Comparison of ENCODE assay signal across 12 mouse cellular contexts in the genomic region with DNA sequence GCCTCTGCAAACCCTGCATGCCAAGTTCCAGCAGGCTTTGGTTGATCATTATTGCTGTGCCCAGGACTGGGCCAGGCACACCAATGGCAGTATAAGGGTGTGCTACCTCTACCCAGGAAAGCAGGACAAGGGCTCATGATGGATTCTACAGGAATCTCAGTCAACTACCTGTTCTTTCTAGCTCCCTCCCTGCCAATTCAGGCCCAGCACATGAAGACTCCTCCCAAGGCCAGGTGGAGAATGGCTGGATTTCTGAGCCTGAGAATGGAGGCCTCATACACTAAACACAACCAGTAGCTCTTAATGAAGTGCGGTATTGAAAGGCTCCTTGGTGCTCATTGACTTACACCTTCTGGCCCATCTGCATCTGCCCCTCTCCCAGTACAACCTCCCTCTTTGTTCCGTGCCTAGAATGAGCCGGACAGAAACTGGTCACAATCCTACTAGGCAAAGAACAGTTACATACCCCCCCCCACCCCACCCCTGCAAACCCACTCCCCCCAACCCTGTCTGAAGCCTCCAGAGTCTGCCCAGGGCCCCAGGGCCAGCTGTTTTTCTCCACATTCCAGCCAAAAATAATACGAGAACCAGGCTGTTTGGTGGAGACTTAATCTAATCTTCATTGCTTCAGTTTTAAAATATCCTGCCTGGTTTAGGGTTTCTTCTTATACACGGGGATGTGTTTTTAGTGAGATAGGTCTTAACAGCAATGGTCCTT. TPM values are rescaled to one million over a fixed set of nuclear protein-coding genes. Genes with fewer than 3 reads are reported as not detected.
DNase-seq lines count a peak whose midpoint lies in the region; ATAC-seq and TF ChIP-seq lines count a peak whose summit lies in the region.
"Had no signal": no experiment of that assay in that cellular context is flagged by ENCODE, and none has a peak within 500 bp of the region (broad histone marks: within the 10 kb centered on the region; RNA-seq: fewer than 3 reads in every experiment).

No protein-coding gene starts in this region.

- H3K36me3 ChIP-seq in heart, embryonic 13.5 days = no peaks in the 10 kb centered on the region
- no peaks in the 10 kb centered on the region for H3K36me3 ChIP-seq in stomach, embryonic 15.5 days
- no peaks in the 10 kb centered on the region for H3K36me3 ChIP-seq in stomach, postnatal 0 days (ENCODE audit: control insufficient read depth, insufficient read depth, low read length)
- H3K36me3 ChIP-seq in limb, embryonic 11.5 days (ENCODE audit: control insufficient read depth, insufficient read depth, low read length) = no peaks in the 10 kb centered on the region

- no peak overlapping the region for H3K9ac ChIP-seq in heart, embryonic 13.5 days
- H3K9ac ChIP-seq in stomach, embryonic 15.5 days = no peak overlapping the region
- H3K9ac ChIP-seq in stomach, postnatal 0 days (ENCODE audit: low read length) = no peak overlapping the region
- H3K9ac ChIP-seq in limb, embryonic 11.5 days (ENCODE audit: low read length) = no peak overlapping the region

- H3K4me1 ChIP-seq in heart, embryonic 13.5 days = peaks cover 65% of the 10 kb centered on the region
- H3K4me1 ChIP-seq in stomach, embryonic 15.5 days = peaks cover 17% of the 10 kb centered on the region
- no peaks in the 10 kb centered on the region for H3K4me1 ChIP-seq in stomach, postnatal 0 days (replicated peaks; ENCODE audit: control insufficient read depth, insufficient read depth)
- H3K4me1 ChIP-seq in limb, embryonic 11.5 days (ENCODE audit: control insufficient read depth, insufficient read depth, low read length) = peaks cover 60% of the 10 kb centered on the region

- no peak for TF ChIP-seq EP300 in stomach, postnatal 0 days (optimal IDR thresholded peaks at IDR 0.05)

- no peaks in the 10 kb centered on the region for H3K9me3 ChIP-seq in heart, embryonic 13.5 days
- H3K9me3 ChIP-seq in stomach, embryonic 15.5 days = no peaks in the 10 kb centered on the region
- H3K9me3 ChIP-seq in stomach, postnatal 0 days (ENCODE audit: control insufficient read depth, low read length) = no peaks in the 10 kb centered on the region
- no peaks in the 10 kb centered on the region for H3K9me3 ChIP-seq in limb, embryonic 11.5 days (ENCODE audit: control insufficient read depth, low read length)

- peak overlapping the region; percentile 3; the same call in 1 of the 2 replicates for H3K4me2 ChIP-seq in heart, embryonic 13.5 days
- no peak overlapping the region for H3K4me2 ChIP-seq in stomach, embryonic 15.5 days
- H3K4me2 ChIP-seq in stomach, postnatal 0 days (replicated peaks; ENCODE audit: low read depth) = no peak overlapping the region
- H3K4me2 ChIP-seq in limb, embryonic 11.5 days (ENCODE audit: low read depth, severe bottlenecking) = no peak overlapping the region; the same call in 1 of the 2 replicates

- no peak for TF ChIP-seq CTCF in stomach, postnatal 0 days (IDR thresholded peaks at IDR 0.05; ENCODE audit: low read depth)

- DNase-seq in heart, adult 18-20 months = no peak
- no peak for DNase-seq in stomach, postnatal 0 days (ENCODE audit: low spot score)
- no peak for DNase-seq in limb, embryonic 11.5 days (ENCODE audit: low spot score)
- no peak for DNase-seq in cerebellum, adult 9-10 months
- DNase-seq in frontal cortex, adult 2 months (ENCODE audit: extremely low spot score in 1 of 2, low spot score in 1 of 2) = no peak
- DNase-seq: cerebellum, adult 9-11 months; left cerebral cortex, postnatal 4 days had no signal

- H3K4me3 ChIP-seq in heart, embryonic 13.5 days = no peak overlapping the region
- no peak overlapping the region for H3K4me3 ChIP-seq in stomach, embryonic 15.5 days (replicated peaks)
- H3K4me3 ChIP-seq in stomach, postnatal 0 days (ENCODE audit: low read depth, low read length) = no peak overlapping the region
- no peak overlapping the region for H3K4me3 ChIP-seq in limb, embryonic 11.5 days (ENCODE audit: low read depth, low read length)
- H3K4me3 ChIP-seq: layer of hippocampus, adult 2 months had no signal

- no peak for ATAC-seq in heart, embryonic 13.5 days (ENCODE audit: extremely low read depth, insufficient number of reproducible peaks, low FRiP score, low TSS enrichment)
- no peak for ATAC-seq in stomach, embryonic 15.5 days (ENCODE audit: insufficient read depth, low FRiP score, low read depth)
- no peak for ATAC-seq in stomach, postnatal 0 days (ENCODE audit: low FRiP score, low TSS enrichment)
- no peak for ATAC-seq in limb, embryonic 11.5 days (ENCODE audit: insufficient number of reproducible peaks, low FRiP score, low TSS enrichment, low read depth)
- ATAC-seq: lung, postnatal 0 days had no signal

- peak overlapping the region; percentile 71 for H3K27ac ChIP-seq in heart, embryonic 13.5 days (replicated peaks)
- H3K27ac ChIP-seq in stomach, embryonic 15.5 days = 0 out of 2 replicates have a peak overlapping the region, but pooled peaks have one; percentile 16
- no peak overlapping the region for H3K27ac ChIP-seq in stomach, postnatal 0 days (replicated peaks)
- H3K27ac ChIP-seq in limb, embryonic 11.5 days (replicated peaks; ENCODE audit: low read depth, low read length) = 0 out of 2 replicates have a peak overlapping the region, but pooled peaks have one; percentile 14
- H3K27ac ChIP-seq: layer of hippocampus, adult 2 months had no signal

- 33% methylated on average over 5 of the region's 5 CpGs for WGBS in heart, embryonic 13.5 days
- WGBS in stomach, embryonic 15.5 days = 39% methylated on average over 5 of the region's 5 CpGs
- 55% methylated on average over 5 of the region's 5 CpGs for WGBS in stomach, postnatal 0 days
- WGBS in limb, embryonic 11.5 days = 24% methylated on average over 5 of the region's 5 CpGs

- peaks cover 14% of the 10 kb centered on the region; the same call in 1 of the 2 replicates for H3K27me3 ChIP-seq in heart, embryonic 13.5 days (replicated peaks)
- H3K27me3 ChIP-seq in stomach, embryonic 15.5 days (replicated peaks) = 0 out of 2 replicates have a peak, but pooled peaks cover 4% of the 10 kb centered on the region
- no peaks in the 10 kb centered on the region for H3K27me3 ChIP-seq in stomach, postnatal 0 days (ENCODE audit: control insufficient read depth, insufficient read depth, low read length)
- H3K27me3 ChIP-seq in limb, embryonic 11.5 days (ENCODE audit: control insufficient read depth, insufficient read depth, low read length) = no peaks in the 10 kb centered on the region; the same call in 1 of the 2 replicates

RNA-seq across cellular contexts. Expression of a gene that starts 6.6 kb away (rescaled TPM):
- polyA plus RNA-seq in heart, embryonic 13.5 days (2015; fragmentation: Nextera tagmentation; extraction: Ambion mirVana) = 4.9 and 5.7 TPM in 2 replicates
- 10 to 100 TPM in 1 of 2 experiments, 1 to 10 TPM in 1; 6.8 to 10.0 TPM for total RNA-seq in heart, adult 18-20 months (2021)
- 8.3 and 9.5 TPM in 2 replicates for polyA plus RNA-seq in stomach, embryonic 15.5 days (2015; fragmentation: Nextera tagmentation; extraction: Ambion mirVana)
- 2.4 and 3.3 TPM in 2 replicates for polyA plus RNA-seq in stomach, postnatal 0 days (2015; fragmentation: Nextera tagmentation; extraction: Ambion mirVana)
- 11.3 and 12.4 TPM in 2 replicates for polyA plus RNA-seq in limb, embryonic 11.5 days (2014; fragmentation: Nextera tagmentation; extraction: Ambion mirVana)
- polyA plus RNA-seq in frontal cortex, adult 2 months (2012; rRNA removed) = 49.7 and 58.9 TPM in 2 replicates
- total RNA-seq: hematopoietic stem cell, adult 5-6 weeks had no signal
